Mouse (Mus musculus): Measurements from ENCODE around the gene Flt4. TPM values are rescaled to one million over a fixed set of nuclear protein-coding genes. Genes with fewer than 3 reads are reported as not detected.

The Flt4 gene
- total RNA-seq, 2 experiments from 2014 or later: 2.8 to 4.3 TPM

- intact Hi-C loops (cut with DNase I): loop anchor here (2.0 to 5.0 kb wide), 3 partner anchors 60 to 219 kb away; partner anchors contain the start of genes Cnot6 and Mapk9
- TF ChIP-seq CTCF (IDR thresholded peaks at IDR 0.05): no peak
- no peak for DNase-seq
- Histone ChIP-seq H3K4me3 (no peak overlapping the region), H3K27ac (no peak overlapping the region)
These were observed 42.8 kb downstream of the Flt4 start for GRCm38 (mm10) chr11:49651762-49652322.

- H3K4me3 ChIP-seq: peak overlapping the region; percentile 62
- intact Hi-C loops (cut with DNase I): loop anchor here (2.0 to 5.0 kb wide), 3 partner anchors 60 to 218 kb away; partner anchors contain the start of genes Cnot6 and Mapk9
- no peak overlapping the region for H3K27ac ChIP-seq
- DNase-seq: peak; percentile 87
- TF ChIP-seq CTCF (IDR thresholded peaks at IDR 0.05): peak; percentile 69
These were observed 43.5 kb downstream of the Flt4 start for GRCm38 (mm10) chr11:49652401-49653078.

DNA sequence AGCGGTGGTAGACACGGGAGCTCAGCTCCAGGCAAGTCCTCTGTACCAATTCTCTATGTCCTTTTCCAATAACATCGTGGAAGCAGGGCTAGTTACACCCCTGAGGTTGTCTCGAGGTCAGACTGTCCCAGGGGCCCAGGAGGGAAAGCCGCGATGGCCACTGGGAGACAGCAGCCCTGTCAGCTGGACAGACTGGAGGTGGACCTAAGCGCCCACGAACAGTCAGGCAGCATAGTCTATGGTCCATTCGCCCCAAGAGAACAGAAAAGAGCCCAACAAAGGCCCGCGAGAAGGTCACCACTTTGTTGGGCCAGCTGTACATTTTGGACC, 44.0 kb downstream of the Flt4 start:
- intact Hi-C loops (cut with DNase I): loop anchor here (2.0 to 5.0 kb wide), 3 partner anchors 59 to 218 kb away; partner anchors contain the start of genes Cnot6 and Mapk9
- Histone ChIP-seq H3K4me3 (peak overlapping the region; percentile 62), H3K27ac (no peak overlapping the region)
- no peak for TF ChIP-seq CTCF (IDR thresholded peaks at IDR 0.05)
- no peak for DNase-seq

- H3K27ac ChIP-seq: no peak overlapping the region
- no peak for DNase-seq
- H3K4me3 ChIP-seq: no peak overlapping the region
- TF ChIP-seq CTCF (IDR thresholded peaks at IDR 0.05): no peak
- intact Hi-C loops (cut with DNase I): loop anchor here (5.0 kb wide), 1 partner anchor 58 kb away; the partner anchor contains the start of gene Cnot6
These were observed 45.6 kb downstream of the Flt4 start for GRCm38 (mm10) chr11:49654651-49655050.

DNA sequence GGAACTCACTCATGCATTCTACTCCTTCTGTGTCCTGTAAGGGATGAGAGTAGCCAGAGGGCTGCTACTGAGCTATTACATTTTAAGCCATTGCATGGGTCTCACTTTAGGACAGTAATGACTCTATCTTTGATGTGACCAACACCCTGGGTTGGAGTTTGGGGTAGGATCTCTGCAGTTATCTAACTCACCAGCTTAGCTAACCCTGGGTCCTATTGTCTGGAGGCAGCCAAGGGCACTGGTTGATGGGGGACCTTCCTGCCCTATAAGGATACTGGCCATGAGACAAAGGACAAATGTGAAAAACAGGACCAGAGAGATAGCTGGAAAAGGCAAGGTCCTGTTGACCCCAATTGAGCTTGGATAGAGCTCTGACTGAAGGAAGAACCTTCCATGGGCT, 46.4 kb downstream of the Flt4 start:
- Histone ChIP-seq H3K27ac (no peak overlapping the region), H3K4me3 (no peak overlapping the region)
- TF ChIP-seq CTCF (IDR thresholded peaks at IDR 0.05): no peak
- DNase-seq: no peak
- intact Hi-C loops (cut with DNase I): no loop called here

DNA sequence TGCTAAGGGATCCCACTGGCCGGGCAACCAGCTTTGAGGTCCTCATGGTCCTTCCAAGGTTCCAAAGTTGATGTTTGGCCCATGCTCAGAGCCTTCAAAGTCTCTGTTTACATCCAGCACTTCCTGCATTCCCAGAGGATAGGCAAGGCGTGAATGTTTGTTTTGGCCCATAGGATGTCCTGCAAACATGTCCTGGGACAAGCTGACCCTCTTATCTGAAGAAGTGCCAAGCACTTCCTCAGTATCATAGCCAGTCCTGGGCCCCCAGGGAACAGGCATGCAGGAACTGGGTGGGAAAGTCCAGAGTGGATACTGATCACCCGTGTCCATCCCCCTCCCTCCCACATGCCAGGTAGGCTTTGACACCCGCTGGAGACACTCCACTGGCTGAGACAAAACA, 49.0 kb downstream of the Flt4 start:
- 0 out of 2 replicates have a peak overlapping the region, but pooled peaks have one; percentile 8 for H3K27ac ChIP-seq
- DNase-seq: no peak
- TF ChIP-seq CTCF (IDR thresholded peaks at IDR 0.05): no peak
- no peak overlapping the region for H3K4me3 ChIP-seq
- intact Hi-C loops (cut with DNase I): no loop called here

DNA sequence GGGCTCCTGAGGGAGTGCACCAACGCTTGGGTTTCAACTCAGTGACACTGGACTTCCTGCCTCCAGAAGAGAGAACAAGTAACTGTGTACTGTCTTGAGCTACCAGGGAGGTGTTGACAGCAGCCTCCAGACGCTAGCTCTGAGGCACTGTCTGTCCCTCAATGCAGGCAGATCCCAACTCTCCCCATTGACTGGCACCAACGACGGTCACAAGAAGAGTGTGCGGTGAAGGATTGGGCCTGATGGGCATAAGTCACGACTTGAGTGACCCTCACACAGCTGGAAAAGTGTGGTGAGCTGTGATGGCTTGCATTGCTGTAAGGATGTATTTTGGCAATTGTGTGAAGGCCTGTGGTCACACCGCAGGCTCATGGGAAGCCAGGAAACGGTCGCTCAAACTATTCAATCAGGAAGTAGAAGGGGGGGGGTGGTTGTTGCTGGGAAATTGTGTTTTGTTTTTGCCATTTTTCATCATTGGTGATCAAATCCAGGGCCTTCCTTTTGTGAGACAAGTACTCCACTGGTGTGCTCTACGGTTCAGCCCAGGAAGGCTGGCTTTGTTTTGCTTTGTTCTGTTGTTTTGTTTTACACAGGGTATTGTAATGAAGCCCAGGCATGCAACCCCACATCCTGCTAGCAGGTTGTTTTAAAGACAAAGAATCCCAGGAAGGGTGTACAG, 49.9 kb downstream of the Flt4 start:
- no peak for DNase-seq
- Histone ChIP-seq H3K27ac (peak overlapping the region; percentile 58), H3K4me3 (no peak overlapping the region)
- TF ChIP-seq CTCF (IDR thresholded peaks at IDR 0.05): no peak
- intact Hi-C loops (cut with DNase I): no loop called here

- no peak for DNase-seq
- Histone ChIP-seq H3K4me3 (no peak overlapping the region), H3K27ac (peak overlapping the region; percentile 58)
- no peak for TF ChIP-seq CTCF (IDR thresholded peaks at IDR 0.05)
- intact Hi-C loops (cut with DNase I): no loop called here
These were observed 50.4 kb downstream of the Flt4 start for GRCm38 (mm10) chr11:49659470-49659799.

DNA sequence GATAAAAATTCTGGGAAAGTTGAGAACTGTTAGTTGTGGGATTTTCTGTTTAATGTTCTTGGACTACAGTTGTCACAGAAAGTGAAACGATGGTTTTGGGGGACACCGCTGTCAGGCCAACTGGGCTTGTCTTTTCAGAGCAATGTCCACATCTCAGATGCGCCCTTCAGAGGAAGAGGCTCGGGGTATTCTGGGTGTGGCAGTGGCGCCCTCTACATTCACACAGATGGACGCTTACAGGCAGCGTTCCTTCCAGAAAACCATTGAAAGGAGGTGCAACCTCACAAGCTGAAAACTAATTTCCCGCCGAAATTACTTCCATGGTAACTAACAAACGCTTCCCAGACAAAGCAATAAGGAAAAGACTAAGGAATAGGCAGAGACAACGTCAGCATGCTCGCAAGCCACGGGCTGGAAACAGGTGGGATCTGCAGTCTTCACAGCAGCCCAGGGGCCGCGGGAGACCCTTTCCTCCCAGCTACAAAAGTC, 53.3 kb downstream of the Flt4 start:
- DNase-seq: no peak
- TF ChIP-seq CTCF (IDR thresholded peaks at IDR 0.05): no peak
- Histone ChIP-seq H3K27ac (no peak overlapping the region), H3K4me3 (no peak overlapping the region)
- intact Hi-C loops (cut with DNase I): no loop called here

DNA sequence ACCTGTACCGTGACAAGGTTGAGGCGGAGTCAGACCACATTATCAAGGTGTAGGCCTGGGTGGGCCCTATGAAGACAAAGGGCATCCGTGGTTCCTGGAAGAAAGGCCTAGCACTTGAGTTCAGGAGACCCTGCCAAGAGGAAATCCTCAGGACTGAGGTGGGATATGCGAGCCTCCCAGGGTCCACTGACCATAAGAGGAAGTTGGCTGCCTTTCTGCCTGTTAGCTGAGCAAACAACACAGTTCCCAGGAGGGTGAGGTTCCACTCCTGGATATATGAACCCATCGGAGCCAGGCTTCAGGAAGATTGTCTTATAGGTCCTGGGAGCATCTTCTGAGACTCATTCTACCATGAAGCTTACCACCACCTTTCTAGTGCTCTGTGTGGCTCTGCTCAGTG, 54.2 kb downstream of the Flt4 start, which contains the start of gene Scgb3a1:
TSS of gene Scgb3a1 (plus strand) at position 301 of the 400 bp plus-strand sequence.
- Histone ChIP-seq H3K27ac (no peak within 1 kb of the TSS), H3K4me3 (no peak within 1 kb of the TSS)
- no peak for DNase-seq
- intact Hi-C loops (cut with DNase I): no loop called here
- no peak for TF ChIP-seq CTCF (IDR thresholded peaks at IDR 0.05)

DNA sequence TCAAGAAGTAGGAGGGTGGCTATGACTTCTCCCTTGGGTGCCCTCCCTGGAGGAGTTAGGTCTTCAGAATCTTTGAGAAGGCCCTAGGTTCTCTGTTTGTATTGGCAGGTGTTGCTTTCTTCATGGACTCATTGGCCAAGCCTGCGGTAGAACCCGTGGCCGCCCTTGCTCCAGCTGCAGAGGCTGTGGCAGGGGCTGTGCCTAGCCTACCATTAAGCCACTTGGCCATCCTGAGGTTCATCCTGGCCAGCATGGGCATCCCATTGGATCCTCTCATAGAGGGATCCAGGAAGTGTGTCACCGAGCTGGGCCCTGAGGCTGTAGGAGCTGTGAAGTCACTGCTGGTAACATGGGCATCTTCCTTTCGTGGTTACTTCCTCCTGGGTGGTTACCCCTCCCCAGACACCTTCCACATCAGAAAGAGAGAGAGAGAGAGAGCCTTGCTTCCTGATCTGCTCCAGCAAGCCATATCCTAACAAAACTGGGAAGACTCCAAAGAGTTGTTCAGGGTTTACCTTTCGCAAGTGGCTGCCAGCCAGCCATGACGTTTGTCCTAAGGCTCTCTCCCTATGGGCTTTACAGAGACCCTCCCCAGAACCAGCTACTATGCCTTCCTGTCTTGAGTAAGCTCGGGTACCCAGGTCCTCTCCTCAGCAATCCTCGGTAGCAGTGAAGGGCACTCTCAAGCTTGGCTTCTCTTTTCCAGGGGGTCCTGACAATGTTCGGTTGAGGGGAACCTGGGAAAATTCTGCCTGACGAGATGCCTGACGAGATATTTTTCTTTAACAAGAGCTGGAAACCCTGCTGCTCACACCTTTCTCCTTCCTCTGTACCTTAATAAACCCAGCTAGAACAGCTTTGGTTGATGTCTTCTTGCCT, 55.4 kb downstream of the Flt4 start:
- intact Hi-C loops (cut with DNase I): no loop called here
- no peak overlapping the region for H3K27ac ChIP-seq
- DNase-seq: no peak
- H3K4me3 ChIP-seq: no peak overlapping the region
- TF ChIP-seq CTCF (IDR thresholded peaks at IDR 0.05): no peak

DNA sequence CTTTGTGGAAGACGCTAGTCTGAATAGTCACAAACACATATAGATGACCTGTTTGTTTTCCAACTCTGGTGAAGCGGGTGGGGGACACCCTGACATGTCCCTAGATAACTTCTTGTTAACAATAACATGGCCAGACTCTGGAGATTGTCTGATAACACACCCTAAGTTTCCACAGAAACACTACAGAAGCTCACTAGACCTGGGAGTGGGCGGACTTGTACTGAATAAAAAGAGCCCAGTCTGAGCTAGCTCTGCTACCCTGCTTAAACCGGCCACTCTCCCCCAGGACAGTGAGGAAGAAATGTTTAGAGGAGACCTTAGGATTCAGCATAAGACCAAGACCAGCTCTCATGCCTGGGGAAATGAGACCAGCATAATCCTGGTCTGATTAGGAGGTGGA, 56.4 kb downstream of the Flt4 start:
- H3K4me3 ChIP-seq: no peak overlapping the region
- no peak overlapping the region for H3K27ac ChIP-seq
- DNase-seq: no peak
- no peak for TF ChIP-seq CTCF (IDR thresholded peaks at IDR 0.05)
- intact Hi-C loops (cut with DNase I): no loop called here

Data from gastrocnemius, adult 2 months (tissue).